Mouse (Mus musculus) subcutaneous adipose tissue, adult 2 months (tissue): Measurements from ENCODE around the gene Fbxw28. TPM values are rescaled to one million over a fixed set of nuclear protein-coding genes. Genes with fewer than 3 reads are reported as not detected.

ENCODE experiments used
- polyA plus RNA-seq: library from polyadenylated mRNA; depleted of rRNA; stranded (reverse); fragments of >200 nt; gene quantifications from 2 replicates; pipeline ENCODE4 v1.2.3, GENCODE M21; 2012; ENCODE audit warnings: low replicate concordance; rRNA removed

Gene Fbxw28
- not detected in 2 replicates for polyA plus RNA-seq

DNA sequence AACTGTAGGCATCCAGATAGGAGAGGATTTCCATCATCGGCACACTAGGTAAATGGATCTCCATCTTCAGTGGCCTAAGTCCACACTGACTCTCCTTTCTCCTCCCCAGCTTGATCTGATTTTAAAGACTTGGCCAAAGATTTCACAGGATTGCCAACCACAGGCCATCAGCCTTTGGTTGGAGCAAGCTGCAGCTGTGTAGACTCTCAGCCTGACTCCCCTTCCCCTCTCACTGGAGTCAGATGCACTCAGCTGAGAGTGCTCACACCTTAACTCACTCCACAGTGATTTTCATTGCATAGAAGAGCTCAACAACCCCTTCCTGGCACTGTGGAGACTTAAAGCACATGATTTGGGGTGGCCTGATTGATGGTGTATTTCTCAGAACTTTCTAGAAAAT is at the start of gene Fbxw28:
TSS of gene Fbxw28 (minus strand) at position 101 of the 400 bp plus-strand sequence.

DNA sequence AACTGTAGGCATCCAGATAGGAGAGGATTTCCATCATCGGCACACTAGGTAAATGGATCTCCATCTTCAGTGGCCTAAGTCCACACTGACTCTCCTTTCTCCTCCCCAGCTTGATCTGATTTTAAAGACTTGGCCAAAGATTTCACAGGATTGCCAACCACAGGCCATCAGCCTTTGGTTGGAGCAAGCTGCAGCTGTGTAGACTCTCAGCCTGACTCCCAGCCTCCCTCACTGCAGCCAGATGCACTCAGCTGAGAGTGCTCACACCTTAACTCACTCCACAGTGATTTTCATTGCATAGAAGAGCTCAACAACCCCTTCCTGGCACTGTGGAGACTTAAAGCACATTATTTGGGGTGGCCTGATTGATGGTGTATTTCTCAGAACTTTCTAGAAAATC is 51.9 kb downstream of the Fbxw28 start, which contains the start of gene Fbxw14:
TSS of gene Fbxw14 (minus strand) at position 101 of the 400 bp plus-strand sequence.

Other genes with a start within 250 kb of the Fbxw28 start
- gene Plxnb1, start 244.3 kb downstream of the Fbxw28 start, polyA plus RNA-seq, result 5.2 and 25.0 TPM in 2 replicates
- gene Fbxw21, start 177.6 kb downstream of the Fbxw28 start, polyA plus RNA-seq, result not detected in 2 replicates
- gene Fbxw13, start 143.7 kb downstream of the Fbxw28 start, polyA plus RNA-seq, result not detected in 2 replicates
- not detected in 2 replicates for gene Fbxw20, start 104.9 kb downstream of the Fbxw28 start, polyA plus RNA-seq
- not detected in 2 replicates for gene Fbxw14, start 52.0 kb downstream of the Fbxw28 start, polyA plus RNA-seq
- gene Fbxw22, start 64.6 kb upstream of the Fbxw28 start, polyA plus RNA-seq, result not detected in 2 replicates
- not detected in 2 replicates for gene Fbxw16, start 109.5 kb upstream of the Fbxw28 start, polyA plus RNA-seq
- gene Fbxw19, start 156.2 kb upstream of the Fbxw28 start, polyA plus RNA-seq, result not detected in 2 replicates
- not detected in 2 replicates for gene Fbxw15, start 228.6 kb upstream of the Fbxw28 start, polyA plus RNA-seq